Mouse (Mus musculus) liver, embryonic 13.5 days (tissue): ENCODE data around the gene Htra1. TPM values are rescaled to one million over a fixed set of nuclear protein-coding genes. Genes with fewer than 3 reads are reported as not detected.

Experiments
- ATAC-seq: fragments of 200-750 bp; cut with Nextera tagmentation; 2 replicates; pipeline ENCODE4 v1.8.0; 2017; ENCODE audit warnings: low read depth, mild to moderate bottlenecking, moderate number of reproducible peaks, moderate library complexity
- DNase-seq: peaks from one replicate; pipeline ENCODE4 v3.0.0; 2022
- H3K27ac ChIP-seq: fragments of 300-500 bp; sonication (generic); 2 replicates; pipeline ENCODE4 v1.5.1; 2015; ENCODE audit warnings: moderate library complexity, mild to moderate bottlenecking, inconsistent platforms
- H3K27me3 ChIP-seq: fragments of 300-500 bp; sonication (generic); 2 replicates; pipeline ENCODE4 v1.6.1; 2015; ENCODE audit warnings: mild to moderate bottlenecking, inconsistent platforms
- H3K36me3 ChIP-seq: fragments of 300-500 bp; sonication (generic); 2 replicates; pipeline ENCODE4 v1.6.1; 2015; ENCODE audit warnings: mild to moderate bottlenecking, inconsistent platforms
- H3K4me1 ChIP-seq: fragments of 300-500 bp; sonication (generic); replicated peaks from 2 replicates; pipeline ENCODE4 v1.6.1; 2015; ENCODE audit warnings: inconsistent platforms
- H3K4me2 ChIP-seq: fragments of 300-500 bp; sonication (generic); 2 replicates; pipeline ENCODE4 v1.6.1; 2015; ENCODE audit warnings: inconsistent platforms, mild to moderate bottlenecking, moderate library complexity
- H3K4me3 ChIP-seq: fragments of 300-500 bp; sonication (generic); replicated peaks from 2 replicates; pipeline ENCODE4 v1.5.1; 2015; ENCODE audit warnings: mild to moderate bottlenecking, inconsistent platforms
- H3K9ac ChIP-seq: fragments of 300-500 bp; sonication (generic); 2 replicates; pipeline ENCODE4 v1.6.1; 2015; ENCODE audit warnings: mild to moderate bottlenecking, inconsistent platforms
- H3K9me3 ChIP-seq: fragments of 300-500 bp; sonication (generic); replicated peaks from 2 replicates; pipeline ENCODE4 v1.6.1; 2016; ENCODE audit warnings: inconsistent platforms
- WGBS: fragments of 180-500 bp; shearing (Covaris S2); methylation state at CpG from one replicate; pipeline ENCODE4 v1.1.7; 2015; ENCODE audit not compliant: insufficient replicate concordance; 5-methylcytosine and 5-hydroxymethylcytosine counted together
- polyA plus RNA-seq: library from polyadenylated mRNA; unstranded; fragments of >200 nt; fragmentation: Nextera tagmentation; extraction: Ambion mirVana; gene quantifications from 2 replicates; pipeline ENCODE4 v1.2.1, GENCODE M21; 2015

Gene Htra1
- polyA plus RNA-seq, 1 experiment from 2014 or later: 0.97 TPM

DNA sequence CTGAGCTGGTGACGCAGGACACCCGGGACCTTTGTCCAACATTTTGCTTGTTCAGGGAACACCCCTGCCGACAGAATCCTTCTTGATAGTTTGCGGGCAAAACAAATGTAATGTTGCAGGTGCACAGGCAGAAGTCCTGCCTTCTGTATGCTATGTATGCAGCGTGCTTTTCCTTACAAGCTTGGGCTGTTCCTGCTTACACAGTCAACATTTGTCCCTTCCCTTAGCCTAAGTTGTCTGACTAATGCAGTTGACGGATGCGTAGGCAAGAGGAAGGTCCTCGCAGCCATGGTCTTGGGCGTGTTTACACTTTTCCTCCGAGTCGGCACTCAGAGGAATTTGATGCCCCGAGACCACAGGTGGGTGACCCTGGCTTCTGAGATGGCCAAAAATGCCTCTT is 49.3 kb downstream of the Htra1 start:
- WGBS: 72% methylated on average over 12 of the region's 12 CpGs
- no peaks in the 10 kb centered on the region for H3K36me3 ChIP-seq
- no peaks in the 10 kb centered on the region for H3K9me3 ChIP-seq
- no peak overlapping the region for H3K4me2 ChIP-seq
- no peaks in the 10 kb centered on the region for H3K4me1 ChIP-seq
- H3K9ac ChIP-seq: no peak overlapping the region
- H3K27ac ChIP-seq: no peak overlapping the region
- H3K27me3 ChIP-seq: no peaks in the 10 kb centered on the region
- ATAC-seq (no peak), DNase-seq (no peak)
- no peak overlapping the region for H3K4me3 ChIP-seq

DNA sequence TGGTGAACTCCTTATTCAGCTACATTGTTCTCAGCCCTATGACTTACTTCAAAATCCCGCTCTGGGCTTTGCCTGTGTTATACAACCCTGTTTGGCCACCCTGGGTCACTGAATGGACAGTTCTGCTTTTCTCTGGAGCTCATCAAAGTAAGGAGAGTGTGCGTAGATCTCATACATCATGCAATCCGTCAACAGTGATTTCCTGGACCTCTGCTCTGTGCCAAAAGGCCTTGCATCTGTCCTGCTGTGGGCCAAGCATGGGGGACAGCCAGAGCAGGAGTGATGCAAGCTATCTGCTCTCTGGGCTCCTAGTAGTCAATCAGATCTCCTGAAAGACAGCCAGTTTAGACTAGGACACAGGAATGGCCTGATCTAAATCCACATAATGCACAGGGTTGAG is 49.8 kb downstream of the Htra1 start:
- H3K36me3 ChIP-seq: no peaks in the 10 kb centered on the region
- no peak overlapping the region for H3K4me2 ChIP-seq
- no peaks in the 10 kb centered on the region for H3K27me3 ChIP-seq
- H3K4me3 ChIP-seq: no peak overlapping the region
- 67% methylated on average over 3 of the region's 3 CpGs for whole genome bisulfite sequencing
- H3K27ac ChIP-seq: no peak overlapping the region
- DNase-seq (no peak), ATAC-seq (no peak)
- no peaks in the 10 kb centered on the region for H3K9me3 ChIP-seq
- no peaks in the 10 kb centered on the region for H3K4me1 ChIP-seq
- H3K9ac ChIP-seq: no peak overlapping the region

DNA sequence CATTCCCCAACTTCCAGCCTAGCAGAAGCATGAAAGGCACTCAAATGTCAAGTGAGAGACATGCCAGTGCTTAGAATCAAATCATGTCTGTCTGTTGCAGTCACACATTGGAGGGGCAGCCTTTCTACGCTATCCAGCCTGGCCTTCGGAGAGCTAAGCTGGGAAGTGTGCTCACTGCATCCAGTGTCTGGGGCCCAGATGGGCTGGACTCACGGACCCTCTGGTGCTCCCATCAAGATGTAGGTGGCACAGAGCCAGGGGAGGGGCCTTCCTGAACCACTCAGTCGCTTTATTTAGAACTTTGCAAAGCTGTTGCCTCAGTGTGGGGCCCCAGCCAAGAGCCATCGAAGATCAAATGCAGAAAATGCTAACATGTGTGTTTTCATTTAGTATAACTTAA is 52.2 kb downstream of the Htra1 start:
- H3K4me2 ChIP-seq: no peak overlapping the region
- ATAC-seq (no peak), DNase-seq (no peak)
- no peaks in the 10 kb centered on the region for H3K36me3 ChIP-seq
- no peak overlapping the region for H3K27ac ChIP-seq
- no peaks in the 10 kb centered on the region for H3K4me1 ChIP-seq
- H3K9ac ChIP-seq: no peak overlapping the region
- no peaks in the 10 kb centered on the region for H3K27me3 ChIP-seq
- no peaks in the 10 kb centered on the region for H3K9me3 ChIP-seq
- H3K4me3 ChIP-seq: no peak overlapping the region
- 58% methylated on average over 5 of the region's 5 CpGs for WGBS

DNA sequence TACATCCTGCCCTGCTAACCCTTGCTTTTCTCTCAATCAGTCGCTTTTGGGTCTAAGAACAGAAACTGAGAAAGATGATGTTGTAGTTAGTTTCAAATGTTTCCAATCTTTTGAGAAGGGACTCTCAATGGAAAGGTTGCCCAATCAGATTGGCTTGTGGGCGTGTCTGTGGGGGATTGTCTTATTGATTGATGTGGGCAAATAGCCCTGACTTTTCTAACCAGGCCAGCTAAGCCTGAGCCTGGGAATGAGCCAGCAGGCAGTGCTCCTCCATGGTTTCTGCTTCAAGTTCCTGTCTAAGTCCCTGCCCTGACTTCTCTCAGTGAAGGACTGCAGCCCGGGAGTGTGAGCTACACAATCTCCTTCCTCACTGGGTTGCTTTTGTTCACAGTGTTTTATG is 53.5 kb downstream of the Htra1 start:
- Histone ChIP-seq H3K36me3 (no peaks in the 10 kb centered on the region), H3K4me2 (no peak overlapping the region), H3K27ac (no peak overlapping the region), H3K9me3 (no peaks in the 10 kb centered on the region), H3K27me3 (no peaks in the 10 kb centered on the region), H3K4me3 (no peak overlapping the region), H3K4me1 (no peaks in the 10 kb centered on the region), H3K9ac (no peak overlapping the region)
- DNase-seq (no peak), ATAC-seq (no peak)
- 44% methylated on average over 3 of the region's 3 CpGs for WGBS

DNA sequence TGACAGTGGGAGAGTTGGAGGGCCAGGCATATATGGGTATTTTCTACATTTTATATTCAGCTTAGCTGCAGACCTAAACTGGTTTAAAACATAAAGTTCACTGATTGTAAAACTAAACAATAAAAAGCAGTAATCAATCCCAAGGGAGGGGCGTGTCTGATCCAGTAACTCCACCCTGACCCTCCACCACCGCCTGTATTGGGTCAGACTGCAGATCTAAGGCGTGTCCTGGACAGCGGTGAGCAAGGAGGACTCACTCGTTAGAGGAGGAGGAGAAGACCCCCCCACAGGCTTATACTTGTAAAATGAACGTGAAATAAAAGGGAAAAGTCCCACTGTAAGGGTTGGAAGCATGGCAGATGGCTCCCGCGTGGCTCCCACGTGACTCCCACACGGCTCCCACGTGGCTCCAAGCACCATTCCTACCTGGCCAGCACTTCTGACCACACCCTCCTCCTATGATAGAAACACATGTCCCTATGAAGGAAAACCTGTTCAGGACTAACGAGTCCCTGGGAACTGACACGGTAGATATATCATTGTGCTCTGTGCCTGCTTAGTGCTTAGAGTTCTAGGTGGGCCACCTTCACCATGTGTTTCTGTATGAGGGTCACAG is 55.4 kb downstream of the Htra1 start:
- no peak overlapping the region for H3K27ac ChIP-seq
- ATAC-seq (no peak), DNase-seq (no peak)
- 64% methylated on average over 13 of the region's 13 CpGs for WGBS
- H3K4me3 ChIP-seq: no peak overlapping the region
- H3K9me3 ChIP-seq: no peaks in the 10 kb centered on the region
- no peak overlapping the region for H3K4me2 ChIP-seq
- no peaks in the 10 kb centered on the region for H3K27me3 ChIP-seq
- H3K4me1 ChIP-seq: no peaks in the 10 kb centered on the region
- no peak overlapping the region for H3K9ac ChIP-seq
- H3K36me3 ChIP-seq: no peaks in the 10 kb centered on the region

DNA sequence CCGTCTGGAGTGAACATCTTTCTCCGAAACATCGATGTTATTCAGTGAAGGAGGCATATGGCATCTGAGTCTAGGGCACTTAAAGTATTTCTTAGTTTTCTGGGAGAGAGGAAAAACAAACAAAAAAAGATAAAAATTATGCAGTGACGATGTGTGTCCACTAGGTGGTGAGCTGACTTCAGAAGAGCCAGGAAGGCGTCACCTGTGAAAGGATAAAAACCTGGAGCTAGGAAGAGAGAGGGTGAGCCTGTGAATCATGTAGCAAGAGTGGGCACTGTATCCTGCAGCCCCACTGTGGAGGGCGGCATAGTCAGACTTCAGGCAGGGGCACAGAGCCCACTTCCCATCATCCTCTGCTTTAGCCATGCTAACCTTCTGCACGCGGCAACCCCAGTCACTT is 58.0 kb downstream of the Htra1 start:
- no peak for ATAC-seq
- Histone ChIP-seq H3K27me3 (no peaks in the 10 kb centered on the region), H3K9ac (no peak overlapping the region), H3K9me3 (no peaks in the 10 kb centered on the region), H3K4me1 (no peaks in the 10 kb centered on the region), H3K4me3 (no peak overlapping the region), H3K4me2 (no peak overlapping the region), H3K27ac (no peak overlapping the region), H3K36me3 (no peaks in the 10 kb centered on the region)
- WGBS: 37% methylated on average over 8 of the region's 8 CpGs
- DNase-seq: no peak

DNA sequence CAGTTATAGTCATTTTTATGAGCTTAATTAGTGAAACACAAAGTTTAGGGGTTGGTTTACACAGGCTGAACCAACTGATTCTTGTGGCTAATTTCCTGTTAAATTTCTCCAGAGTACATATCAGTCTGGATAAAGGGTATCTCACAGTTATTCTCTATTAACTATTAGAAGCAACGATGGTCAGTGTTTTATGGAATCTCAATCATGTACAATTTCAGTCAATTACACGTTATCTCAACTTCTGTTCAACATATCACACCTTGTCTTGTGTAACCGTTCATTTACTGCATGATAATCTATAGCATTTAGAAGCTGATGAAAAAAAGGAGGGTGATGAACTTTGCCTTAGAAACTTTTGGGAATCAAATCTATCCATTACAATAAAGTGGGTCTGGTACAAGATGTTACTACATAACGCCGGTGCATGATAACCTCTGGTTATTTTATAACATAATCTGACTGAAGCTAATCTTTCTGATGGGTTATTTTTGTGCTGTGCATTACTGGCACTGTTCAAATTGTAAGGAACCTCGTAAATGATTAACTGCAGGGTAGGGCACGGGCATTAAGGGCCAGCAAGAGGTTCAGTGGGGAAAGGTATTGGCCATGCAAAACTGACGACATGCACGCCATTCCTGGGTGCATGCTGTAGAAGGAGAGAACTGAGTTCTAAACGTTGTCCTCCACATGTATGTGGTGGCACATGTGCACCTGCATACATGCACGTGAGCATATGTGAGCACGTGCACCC is 66.2 kb downstream of the Htra1 start:
- H3K27ac ChIP-seq: no peak overlapping the region
- ATAC-seq (no peak), DNase-seq (no peak)
- WGBS: 64% methylated on average over 12 of the region's 12 CpGs
- H3K4me1 ChIP-seq: no peaks in the 10 kb centered on the region
- no peak overlapping the region for H3K9ac ChIP-seq
- no peak overlapping the region for H3K4me2 ChIP-seq
- no peaks in the 10 kb centered on the region for H3K36me3 ChIP-seq
- H3K4me3 ChIP-seq: no peak overlapping the region
- H3K27me3 ChIP-seq: no peaks in the 10 kb centered on the region
- H3K9me3 ChIP-seq: no peaks in the 10 kb centered on the region; the same call in 1 of the 2 replicates

DNA sequence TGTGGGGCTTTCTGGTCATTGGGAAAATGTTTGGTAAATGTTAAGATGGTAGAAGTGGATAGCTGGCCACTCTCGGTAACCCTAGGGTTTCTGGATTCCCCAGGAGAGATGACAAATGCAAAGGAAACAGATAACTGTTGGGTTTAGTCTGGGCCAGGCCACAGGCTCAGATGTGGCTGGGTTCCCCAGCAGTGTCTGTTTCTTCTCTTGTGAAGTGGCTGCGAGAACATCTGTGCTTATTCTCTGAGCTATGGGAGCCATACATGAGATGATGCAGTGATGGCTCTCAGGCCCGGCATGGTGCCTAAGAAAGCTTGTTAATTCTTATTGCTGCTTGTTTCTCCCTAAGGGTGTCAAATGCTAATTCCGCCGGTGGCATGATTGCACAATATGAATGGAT is 68.2 kb downstream of the Htra1 start:
- H3K4me3 ChIP-seq: no peak overlapping the region
- H3K27me3 ChIP-seq: no peaks in the 10 kb centered on the region
- no peaks in the 10 kb centered on the region for H3K4me1 ChIP-seq
- 67% methylated on average over 5 of the region's 5 CpGs for WGBS
- DNase-seq (no peak), ATAC-seq (no peak)
- no peak overlapping the region for H3K27ac ChIP-seq
- no peak overlapping the region for H3K4me2 ChIP-seq
- no peak overlapping the region for H3K9ac ChIP-seq
- H3K9me3 ChIP-seq: no peaks in the 10 kb centered on the region; the same call in 1 of the 2 replicates
- H3K36me3 ChIP-seq: no peaks in the 10 kb centered on the region

DNA sequence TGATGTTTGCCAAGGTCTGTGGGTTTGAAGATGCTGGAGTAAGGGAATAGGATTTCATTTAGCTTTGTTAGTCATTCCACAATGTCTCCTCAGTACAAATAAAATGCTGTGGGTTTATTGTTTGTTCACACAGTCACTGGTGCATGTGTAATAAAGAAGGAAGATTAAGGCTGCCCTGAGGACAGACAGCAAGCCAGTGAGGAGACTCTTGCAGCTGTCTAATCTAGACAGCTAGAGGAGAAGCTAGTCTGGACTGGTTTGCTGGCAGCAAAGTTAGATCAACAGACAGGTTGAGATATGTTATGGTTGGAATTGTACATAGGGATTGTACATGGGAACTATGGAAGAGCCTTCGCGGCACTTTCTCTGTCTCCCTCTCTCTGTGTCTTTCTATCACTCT is 71.3 kb downstream of the Htra1 start:
- Histone ChIP-seq H3K4me1 (no peaks in the 10 kb centered on the region), H3K9ac (no peak overlapping the region), H3K9me3 (no peaks in the 10 kb centered on the region; the same call in 1 of the 2 replicates), H3K36me3 (no peaks in the 10 kb centered on the region), H3K4me2 (no peak overlapping the region), H3K27ac (no peak overlapping the region), H3K4me3 (no peak overlapping the region), H3K27me3 (no peaks in the 10 kb centered on the region)
- DNase-seq (no peak), ATAC-seq (no peak)
- WGBS: 88% methylated on average over 2 of the region's 2 CpGs

DNA sequence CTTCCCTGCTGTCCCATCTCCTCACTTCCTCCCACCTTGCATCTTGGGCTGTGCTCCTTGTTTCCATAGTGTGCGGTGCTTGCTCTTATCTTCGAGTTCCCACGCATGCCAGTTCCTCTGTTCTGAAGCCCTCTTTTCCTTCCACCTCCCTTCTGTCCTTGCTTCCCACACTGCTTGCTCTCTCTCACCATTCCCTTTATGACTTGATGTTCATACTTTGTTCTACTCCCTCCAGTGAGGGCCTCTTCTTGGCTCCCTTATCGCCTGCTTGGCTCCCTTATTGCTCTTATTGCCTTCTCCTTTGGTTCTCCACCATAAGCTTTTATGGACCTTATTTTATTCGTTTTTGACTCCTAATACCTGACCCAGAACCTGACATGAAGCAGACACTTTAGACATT is 73.3 kb downstream of the Htra1 start:
- Histone ChIP-seq H3K4me3 (no peak overlapping the region), H3K27me3 (no peaks in the 10 kb centered on the region), H3K27ac (no peak overlapping the region), H3K9me3 (no peaks in the 10 kb centered on the region; the same call in 1 of the 2 replicates), H3K36me3 (no peaks in the 10 kb centered on the region), H3K4me1 (no peaks in the 10 kb centered on the region), H3K4me2 (no peak overlapping the region), H3K9ac (no peak overlapping the region)
- no peak for DNase-seq
- ATAC-seq: no peak
- WGBS: 52% methylated on average over 5 of the region's 5 CpGs

DNA sequence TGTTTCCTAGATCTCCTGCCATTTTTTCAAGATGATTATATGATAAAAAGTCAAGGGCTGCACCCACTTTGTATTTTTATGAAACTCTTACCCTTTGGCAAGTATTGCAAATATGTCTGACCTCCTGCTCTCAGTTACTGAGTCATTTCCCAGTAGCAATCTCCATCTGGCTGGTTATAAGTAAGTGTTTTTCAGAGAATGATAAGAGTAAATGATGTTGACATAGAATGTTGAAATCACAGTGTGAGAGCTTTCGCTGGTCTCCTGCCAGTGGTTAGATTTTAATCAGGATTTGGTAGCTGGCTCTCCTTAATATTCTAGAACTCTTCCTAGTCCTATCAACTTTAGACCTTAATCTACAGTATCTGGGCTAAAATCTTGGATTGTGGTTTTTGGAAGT is 76.0 kb downstream of the Htra1 start:
- DNase-seq (no peak), ATAC-seq (no peak)
- WGBS: 44% methylated on average over 1 of the region's 1 CpGs
- Histone ChIP-seq H3K4me3 (no peak overlapping the region), H3K27ac (no peak overlapping the region), H3K9ac (no peak overlapping the region), H3K27me3 (no peaks in the 10 kb centered on the region), H3K36me3 (no peaks in the 10 kb centered on the region), H3K4me1 (no peaks in the 10 kb centered on the region), H3K4me2 (no peak overlapping the region), H3K9me3 (no peaks in the 10 kb centered on the region)

DNA sequence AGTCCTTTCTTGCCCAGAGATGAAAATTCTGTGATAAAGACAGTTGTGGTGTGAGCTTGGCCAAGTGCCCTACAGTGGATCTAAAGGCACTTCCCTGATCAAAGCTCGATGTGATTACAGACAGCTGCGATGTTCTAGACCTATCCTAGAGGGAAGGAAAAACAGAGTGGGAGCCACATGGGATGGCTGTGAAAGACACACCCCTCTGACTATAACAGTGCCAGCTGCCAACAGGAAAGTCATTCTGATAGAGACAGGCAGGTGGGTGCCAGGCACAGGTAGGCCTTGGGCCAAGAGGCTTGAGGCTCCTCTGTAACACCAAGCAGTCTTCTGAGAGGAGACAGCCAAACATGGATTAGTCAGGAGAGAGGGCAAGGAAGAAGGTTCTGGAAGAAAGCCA is 83.3 kb downstream of the Htra1 start:
- DNase-seq (no peak), ATAC-seq (no peak)
- Histone ChIP-seq H3K4me3 (no peak overlapping the region), H3K4me1 (no peaks in the 10 kb centered on the region), H3K27me3 (no peaks in the 10 kb centered on the region), H3K9ac (no peak overlapping the region), H3K4me2 (no peak overlapping the region), H3K27ac (no peak overlapping the region), H3K36me3 (no peaks in the 10 kb centered on the region), H3K9me3 (no peaks in the 10 kb centered on the region)
- WGBS: 64% methylated on average over 2 of the region's 2 CpGs
